Mouse (Mus musculus) T-helper 17 cell (primary cell): ENCODE data around the gene Clk2.
"Not testable (repeated sequence)": the region's sequence is repeated elsewhere in the genome, so short reads cannot be mapped to it uniquely, and the experiment has no call there.

ENCODE experiments used
- in situ Hi-C, 2 experiments: fragments of 300-600 bp; cut with MboI, MseI; formaldehyde crosslinking; loops; 1 replicate in 1 of 2; 2 replicates in 1 of 2; pipeline ENCODE4 v1.15.1; 2025; ENCODE audit warnings: high pct_unique_total_duplicates in 2 of 2

Clk2 gene

DNA sequence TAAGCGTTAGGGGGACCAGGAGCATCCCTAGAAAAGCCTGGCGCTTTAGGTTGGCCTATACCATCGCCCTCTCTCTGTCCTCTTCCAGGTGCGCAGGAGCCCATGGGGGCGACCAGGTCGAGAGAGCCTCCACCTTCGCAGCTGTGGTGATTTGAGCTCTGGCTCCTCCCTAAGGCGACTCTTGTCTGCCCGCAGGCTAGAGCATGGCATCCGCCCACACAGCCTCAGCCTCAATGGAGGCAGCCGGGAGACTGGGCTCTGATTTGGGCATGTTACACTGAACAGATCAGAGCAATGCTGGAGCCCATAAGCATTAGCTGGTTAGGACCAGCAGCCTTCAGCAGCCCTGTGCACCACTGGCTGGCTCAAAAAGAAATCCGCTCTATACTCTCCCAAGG is 23.9 kb downstream of the Clk2 start:
- in situ Hi-C loops, result no loop called here

DNA sequence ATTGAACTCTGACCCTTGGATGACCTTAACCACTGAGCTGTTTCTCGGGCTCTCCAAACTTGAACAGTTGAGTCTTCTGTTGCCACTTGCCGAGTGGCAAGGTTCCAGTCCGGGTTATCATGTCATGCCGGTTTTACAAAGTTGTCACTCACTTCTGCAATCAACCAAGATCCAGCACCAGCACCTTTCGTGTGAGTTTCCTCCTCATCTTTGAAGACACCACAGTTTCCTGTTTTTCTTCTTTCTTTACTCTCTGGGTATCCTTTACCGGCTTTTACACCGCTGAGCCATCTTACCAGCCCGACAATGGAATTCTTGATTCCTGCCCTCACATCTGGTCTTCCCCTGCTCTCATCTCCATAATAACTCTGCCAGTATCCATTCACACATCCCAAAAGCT is 25.8 kb downstream of the Clk2 start:
- in situ Hi-C loops, result no loop called here

DNA sequence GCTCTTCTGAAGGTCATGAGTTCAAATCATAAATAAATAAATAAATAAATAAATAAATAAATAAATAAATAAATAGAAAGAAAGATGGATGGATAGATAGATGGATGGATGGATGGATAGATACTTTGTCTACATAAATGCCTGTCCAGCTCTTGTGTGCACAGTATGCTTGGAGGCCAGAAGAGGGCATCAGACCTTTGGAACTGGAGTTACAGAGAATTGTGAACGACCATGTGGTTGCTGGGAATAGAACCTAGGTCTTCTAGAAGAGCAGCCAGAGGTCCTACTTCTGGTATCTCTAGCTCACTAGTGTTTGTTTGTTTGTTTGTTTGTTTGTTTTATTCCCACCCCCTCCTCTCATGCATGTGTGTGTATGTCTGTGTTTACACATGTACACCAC is 28.8 kb downstream of the Clk2 start:
- in situ Hi-C loops, result no loop called here

DNA sequence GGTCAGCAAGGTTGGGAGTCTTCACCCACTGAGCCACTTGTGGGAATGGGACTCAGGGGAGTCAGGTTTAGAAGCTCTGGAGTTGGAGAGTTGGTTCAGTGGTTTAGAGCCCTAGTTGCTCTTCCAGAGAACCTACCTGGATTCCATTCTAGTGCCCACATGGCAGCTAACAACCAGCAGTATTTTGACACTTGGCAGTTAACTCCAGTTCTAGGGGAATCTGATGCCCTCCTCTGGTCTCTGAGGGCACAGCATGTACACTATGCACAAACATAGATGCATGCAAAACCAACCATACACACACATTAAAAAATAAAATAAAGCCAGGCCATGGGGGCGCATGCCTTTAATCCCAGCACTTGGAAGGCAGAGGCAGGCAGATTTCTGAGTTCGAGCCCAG is 29.3 kb downstream of the Clk2 start:
- in situ Hi-C loops, result no loop called here

GRCm38 (mm10) chr3:89195979-89196877 is 31.6 kb downstream of the Clk2 start:
- in situ Hi-C loops, result no loop called here

DNA sequence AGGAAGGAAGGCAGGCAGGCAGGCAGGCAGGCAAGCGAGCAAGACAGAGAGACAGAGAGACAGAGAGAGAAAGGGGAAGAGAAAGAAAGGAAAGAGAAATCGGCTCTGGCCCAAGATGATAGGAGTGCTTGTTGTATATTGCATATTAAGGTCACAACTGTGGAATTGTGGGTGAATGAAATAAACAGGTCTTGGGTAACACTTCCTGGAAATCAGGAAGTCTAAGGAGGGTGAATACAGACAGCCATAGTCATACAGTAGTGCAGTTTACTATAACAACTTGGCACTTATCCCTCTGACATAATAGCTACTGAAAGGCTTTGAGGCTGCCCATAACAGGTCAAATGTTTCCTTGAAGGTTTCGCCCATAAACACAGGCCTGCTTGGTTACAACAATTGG is 35.2 kb downstream of the Clk2 start:
- in situ Hi-C loops, result no loop called here

- in situ Hi-C loops, result no loop called here
Measured at GRCm38 (mm10) chr3:89202253-89203141, 37.9 kb downstream of the Clk2 start, which contains the start of gene Gba. TSS of gene Gba (plus strand) at chr3:89202928.

DNA sequence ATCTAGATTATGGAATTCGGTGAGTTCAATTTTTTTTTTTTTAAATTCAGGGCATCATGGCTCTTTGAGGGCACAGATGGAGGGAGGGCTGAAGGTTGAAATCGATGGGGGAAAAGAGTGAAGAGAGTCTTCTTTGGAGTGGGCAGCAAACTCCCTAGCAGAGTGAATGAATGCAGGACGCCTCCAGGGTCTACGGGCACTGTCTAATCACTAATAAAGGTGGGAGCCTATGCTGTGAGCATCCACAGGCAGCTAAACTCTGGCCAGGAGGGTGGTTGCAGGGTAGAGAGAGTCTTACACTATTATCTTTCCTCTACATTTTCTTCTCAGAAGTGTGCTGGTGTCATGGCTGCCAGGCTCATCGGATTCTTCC is 38.5 kb downstream of the Clk2 start:
- in situ Hi-C loops, result no loop called here

DNA sequence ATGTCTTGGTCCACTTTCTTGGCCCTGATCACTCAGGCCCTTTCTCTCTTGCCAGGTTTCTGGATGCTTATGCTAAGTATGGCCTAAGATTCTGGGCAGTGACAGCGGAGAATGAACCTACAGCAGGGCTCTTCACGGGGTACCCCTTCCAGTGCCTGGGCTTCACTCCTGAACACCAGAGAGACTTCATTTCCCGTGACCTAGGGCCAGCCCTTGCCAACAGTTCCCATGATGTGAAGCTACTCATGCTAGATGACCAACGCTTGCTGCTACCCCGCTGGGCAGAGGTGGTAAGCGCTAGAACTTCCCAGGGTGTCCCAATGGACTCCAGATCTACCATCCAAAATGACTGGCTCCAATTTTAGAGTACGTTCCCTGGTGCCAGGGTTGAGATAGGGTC is 41.5 kb downstream of the Clk2 start:
- in situ Hi-C loops, result no loop called here

- in situ Hi-C loops, result no loop called here
Measured at GRCm38 (mm10) chr3:89206695-89207094, 42.1 kb downstream of the Clk2 start.

DNA sequence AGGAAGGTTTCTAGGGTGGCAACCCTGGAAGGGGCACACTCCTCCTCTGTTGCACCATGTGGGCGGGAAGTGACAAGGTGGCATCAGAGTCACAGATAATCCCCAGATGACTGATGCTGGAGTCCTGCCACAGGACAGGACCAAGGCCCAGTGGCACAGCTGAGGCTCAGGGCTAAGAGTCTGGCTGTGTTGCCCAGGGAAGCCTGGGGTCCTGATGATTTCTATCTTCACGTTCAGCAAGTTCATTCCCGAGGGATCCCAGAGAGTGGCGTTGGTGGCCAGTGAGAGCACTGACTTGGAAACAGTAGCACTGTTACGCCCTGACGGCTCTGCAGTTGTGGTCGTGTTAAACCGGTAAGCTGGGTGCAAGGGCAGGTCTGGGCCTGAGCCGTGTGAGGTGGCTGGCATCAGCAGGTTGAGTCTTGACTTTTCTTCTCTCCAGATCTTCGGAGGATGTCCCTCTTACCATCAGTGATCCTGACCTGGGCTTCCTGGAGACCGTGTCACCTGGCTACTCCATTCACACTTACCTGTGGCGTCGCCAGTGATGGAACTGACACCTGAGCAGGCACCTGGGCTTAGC is 43.6 kb downstream of the Clk2 start:
- in situ Hi-C loops, result no loop called here

GRCm38 (mm10) chr3:89208736-89209135 is 44.1 kb downstream of the Clk2 start:
- in situ Hi-C loops, result no loop called here

GRCm38 (mm10) chr3:89209731-89210130 is 45.1 kb downstream of the Clk2 start:
- in situ Hi-C loops, result no loop called here

DNA sequence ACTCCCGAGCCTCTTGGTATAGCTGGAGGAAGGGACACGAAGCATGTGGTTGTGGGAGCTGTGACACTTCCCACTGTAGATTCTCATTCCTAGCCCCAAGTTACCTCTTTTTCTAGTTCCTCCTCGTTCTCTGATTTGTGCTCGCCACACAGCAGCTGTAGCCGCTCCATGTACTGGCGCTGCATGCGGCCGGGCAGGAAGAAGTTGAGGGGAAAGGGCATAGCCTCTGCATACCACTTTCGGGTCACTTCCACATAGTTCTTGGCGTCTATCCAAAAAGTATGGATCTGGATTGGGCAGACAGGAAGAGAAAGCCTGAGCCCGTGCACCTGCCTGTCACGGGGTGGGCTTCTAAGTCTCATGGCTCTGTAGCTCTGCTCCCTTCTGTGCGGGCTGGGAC is 45.6 kb downstream of the Clk2 start:
- in situ Hi-C loops, result no loop called here

DNA sequence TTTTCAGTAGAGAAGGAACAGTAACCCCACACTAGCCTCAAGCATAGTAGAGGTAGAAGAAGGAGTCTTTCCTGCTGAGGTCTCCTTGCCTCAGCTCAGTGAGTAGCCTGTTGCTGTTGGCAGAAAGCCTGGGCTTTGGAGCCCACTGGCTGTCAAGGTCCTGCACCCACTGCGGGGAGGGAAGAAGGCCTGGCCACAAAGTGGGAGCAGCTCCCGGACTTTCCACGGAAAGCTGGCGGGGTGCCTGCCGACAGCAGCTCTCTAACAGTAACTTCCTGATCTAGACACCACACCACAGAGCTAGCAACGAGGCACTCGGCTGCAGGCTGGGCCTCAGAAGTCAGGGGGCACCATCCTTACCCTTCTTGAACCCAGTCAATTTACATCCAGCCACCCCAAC is 46.1 kb downstream of the Clk2 start:
- in situ Hi-C loops, result no loop called here

DNA sequence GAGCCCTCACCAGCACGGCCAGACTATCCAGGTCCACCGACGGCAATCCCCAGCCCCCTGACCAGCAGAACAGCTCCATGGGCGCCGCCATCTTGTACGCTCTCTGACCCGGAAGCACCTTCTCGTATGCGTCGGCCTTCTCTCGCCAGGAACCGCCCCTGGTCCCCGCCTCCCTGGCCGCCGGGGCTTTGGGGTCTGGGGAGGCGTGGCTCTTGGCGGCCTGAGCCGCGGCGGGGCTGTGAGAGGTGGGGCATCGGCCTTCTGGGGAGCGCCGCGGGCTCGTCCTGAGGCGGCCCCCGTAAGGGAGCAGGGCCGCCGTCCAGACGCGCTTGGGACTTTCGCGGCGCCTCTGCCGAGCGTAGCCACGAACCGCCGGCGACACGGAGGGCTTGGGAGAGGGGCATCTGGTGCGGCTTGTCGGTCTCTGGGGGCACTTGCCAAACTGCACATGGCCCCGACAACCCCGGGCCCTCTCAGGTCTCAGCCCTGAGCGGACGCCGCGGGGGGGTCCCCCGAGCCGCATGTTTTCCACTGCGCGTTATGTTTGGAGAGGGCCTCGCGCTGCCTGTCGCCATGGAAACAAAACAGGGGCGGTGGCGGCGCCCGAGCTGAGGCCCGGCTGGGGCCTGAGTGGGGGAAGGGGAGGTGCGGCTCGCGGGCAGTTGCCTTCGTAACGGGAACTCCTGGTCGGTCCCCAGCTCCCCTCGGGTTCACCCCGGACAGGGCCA is 49.4 kb downstream of the Clk2 start:
- in situ Hi-C loops, result no loop called here

DNA sequence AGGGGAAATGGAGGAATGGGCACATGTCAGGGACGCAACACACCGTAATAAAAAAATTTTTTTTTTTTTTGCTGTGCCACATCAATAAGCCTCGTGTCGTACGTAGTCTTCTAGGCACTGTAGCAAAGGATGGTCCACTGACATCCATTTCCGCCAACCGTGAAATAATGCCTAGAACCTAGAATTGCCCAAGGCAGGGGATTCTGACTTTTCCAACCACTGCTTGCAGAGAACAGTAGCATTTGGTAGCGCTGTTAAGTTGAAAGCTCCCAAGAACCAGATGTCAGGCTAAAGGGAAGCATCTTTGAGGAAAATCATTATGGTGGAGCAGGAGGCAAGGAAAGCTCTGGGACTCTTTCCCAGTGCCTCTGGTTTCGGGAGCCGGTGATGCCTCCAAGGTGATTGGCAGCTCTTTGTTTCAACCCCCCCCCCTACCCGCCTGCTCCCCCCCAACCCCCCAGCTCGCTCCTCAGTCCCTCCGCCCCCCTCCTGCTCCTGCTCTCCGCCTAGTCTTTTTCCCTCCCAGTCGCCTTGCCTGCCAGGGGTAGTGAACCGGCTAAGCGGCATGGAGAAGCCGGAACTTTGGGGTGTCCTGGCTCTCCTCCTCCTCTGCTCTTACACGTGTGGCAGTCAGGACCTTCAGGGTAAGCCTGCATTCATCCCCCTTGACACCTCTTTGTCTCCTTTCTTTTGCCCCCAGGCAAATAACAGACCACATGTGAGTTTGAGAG is 50.3 kb downstream of the Clk2 start, which contains the start of gene Thbs3:
TSS of gene Thbs3 (plus strand) at position 500 of the 731 bp plus-strand sequence.
- in situ Hi-C loops, result no loop called here

DNA sequence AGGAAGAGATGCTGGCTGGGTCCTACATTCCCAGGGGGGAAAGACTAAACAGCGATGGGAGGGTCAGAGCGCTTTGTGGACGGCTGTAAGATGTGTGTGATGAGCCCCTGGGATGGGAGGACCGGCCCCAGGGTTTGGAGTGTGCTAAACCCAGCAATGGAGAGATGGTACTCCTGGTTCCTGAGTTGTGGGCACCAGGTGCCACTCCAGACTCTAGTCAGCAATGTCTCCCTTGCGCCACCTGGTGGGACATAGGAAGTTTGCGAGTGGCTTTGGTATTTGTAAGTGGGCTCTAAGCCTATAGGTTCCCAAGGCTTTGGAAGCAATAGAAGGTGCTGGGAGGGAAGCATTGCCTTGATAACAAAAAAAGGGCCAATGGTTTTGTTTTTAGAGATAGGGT is 51.3 kb downstream of the Clk2 start:
- in situ Hi-C loops, result no loop called here

DNA sequence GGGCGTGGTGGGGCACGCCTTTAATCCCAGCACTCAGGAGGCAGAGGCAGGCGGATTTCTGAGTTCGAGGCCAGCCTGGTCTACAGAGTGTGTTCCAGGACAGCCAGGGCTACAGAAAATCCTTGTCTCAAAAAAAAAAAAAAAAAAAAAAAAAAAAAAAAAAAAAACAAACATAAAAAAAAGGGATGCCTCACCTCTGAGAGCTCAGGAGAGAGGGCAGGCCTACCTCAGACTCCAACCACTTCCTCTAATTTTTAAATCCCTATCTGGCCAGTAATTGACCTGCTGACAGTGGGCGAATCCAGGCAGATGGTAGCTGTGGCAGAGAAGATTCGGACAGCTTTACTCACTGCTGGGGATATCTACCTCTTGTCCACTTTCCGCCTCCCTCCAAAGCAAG is 51.8 kb downstream of the Clk2 start:
- in situ Hi-C loops, result not testable (repeated sequence)

DNA sequence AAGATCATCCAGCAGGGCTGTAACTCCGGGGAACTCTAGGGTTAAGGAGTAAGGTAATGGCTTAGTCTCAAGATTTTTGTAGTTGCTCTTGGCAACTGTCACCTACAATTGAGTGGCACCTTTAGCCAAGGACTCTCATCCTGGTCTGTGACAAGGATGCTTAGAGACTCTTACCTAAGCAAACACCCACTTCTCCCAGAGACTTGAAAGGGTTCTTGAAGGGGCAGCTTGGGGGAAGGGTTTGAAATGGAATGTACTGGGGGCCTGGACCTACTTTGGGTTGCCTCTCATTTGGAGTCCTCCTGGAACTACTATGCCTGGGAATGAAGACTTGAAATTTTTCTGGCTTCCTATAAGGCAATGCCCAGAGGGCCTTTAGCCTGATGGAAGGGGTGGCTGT is 53.7 kb downstream of the Clk2 start:
- in situ Hi-C loops, result no loop called here

DNA sequence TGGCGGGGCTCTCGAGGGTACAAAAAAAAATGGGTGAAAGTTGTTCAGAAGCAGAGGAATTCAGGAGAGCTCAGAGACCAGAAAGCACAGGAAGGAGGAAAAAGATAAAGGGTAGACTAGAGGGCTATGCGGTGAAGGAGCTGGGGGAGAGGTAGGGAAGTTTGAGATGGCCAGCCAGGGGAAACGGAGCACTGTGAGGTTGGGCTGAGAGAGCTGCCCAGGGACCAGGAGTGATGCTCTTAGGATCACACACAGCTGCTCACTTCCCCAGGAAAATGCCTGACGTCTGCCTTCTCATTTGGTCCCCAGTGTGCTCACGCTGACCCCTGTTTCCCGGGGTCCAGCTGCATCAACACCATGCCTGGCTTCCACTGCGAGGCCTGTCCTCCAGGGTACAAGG is 55.0 kb downstream of the Clk2 start:
- in situ Hi-C loops, result no loop called here
